Mouse (Mus musculus): Measurements from ENCODE around the gene Mtln.
A peak's percentile ranks its signal among the peaks of the same experiment; 100 is the strongest.

The Mtln gene

GRCm38 (mm10) chr2:127791919-127792603 lies at the start of gene Mtln:
TSS of gene Mtln (minus strand) at chr2:127792488.
- DNase-seq, result peak; percentile 79

- DNase-seq, result no peak
These were observed 49.1 kb upstream of the Mtln start for GRCm38 (mm10) chr2:127841402-127841801.

- DNase-seq, result no peak
These were observed 47.1 kb upstream of the Mtln start for GRCm38 (mm10) chr2:127839425-127839824.

- no peak for DNase-seq
These were observed 46.3 kb upstream of the Mtln start, which contains the start of gene Acoxl for GRCm38 (mm10) chr2:127838576-127838975. TSS of gene Acoxl (plus strand) at chr2:127838876.

- DNase-seq, result no peak
These were observed 40.5 kb upstream of the Mtln start for GRCm38 (mm10) chr2:127832833-127833190.

GRCm38 (mm10) chr2:127832103-127832832 lies 40.0 kb upstream of the Mtln start:
- no peak for DNase-seq

GRCm38 (mm10) chr2:127831401-127832102 lies 39.3 kb upstream of the Mtln start, which contains the start of gene Bub1:
TSS of gene Bub1 (minus strand) at chr2:127831865.
- DNase-seq, result peak; percentile 99

- DNase-seq, result no peak
These were observed 2.5 kb downstream of the Mtln start for GRCm38 (mm10) chr2:127789651-127790270.

GRCm38 (mm10) chr2:127789138-127789537 lies 3.1 kb downstream of the Mtln start:
- no peak for DNase-seq

GRCm38 (mm10) chr2:127788440-127789116 lies 3.7 kb downstream of the Mtln start, which contains the start of gene Nphp1:
TSS of gene Nphp1 (minus strand) at chr2:127788897.
- DNase-seq, result peak; percentile 85

GRCm38 (mm10) chr2:127787226-127787625 lies 5.1 kb downstream of the Mtln start:
- DNase-seq, result no peak

- DNase-seq, result no peak
These were observed 13.8 kb downstream of the Mtln start for GRCm38 (mm10) chr2:127778451-127778850.

- DNase-seq, result no peak
These were observed 17.3 kb downstream of the Mtln start for GRCm38 (mm10) chr2:127775013-127775412.

GRCm38 (mm10) chr2:127774578-127774941 lies 17.7 kb downstream of the Mtln start:
- no peak for DNase-seq

GRCm38 (mm10) chr2:127773938-127774577 lies 18.2 kb downstream of the Mtln start:
- DNase-seq, result no peak

- DNase-seq, result no peak
These were observed 30.7 kb downstream of the Mtln start for GRCm38 (mm10) chr2:127761587-127761986.

- DNase-seq, result no peak
These were observed 31.8 kb downstream of the Mtln start for GRCm38 (mm10) chr2:127760429-127761000.

GRCm38 (mm10) chr2:127760014-127760413 lies 32.3 kb downstream of the Mtln start:
- DNase-seq, result no peak

- no peak for DNase-seq
These were observed 33.0 kb downstream of the Mtln start for GRCm38 (mm10) chr2:127759157-127759880.

GRCm38 (mm10) chr2:127757171-127757570 lies 35.1 kb downstream of the Mtln start:
- peak; percentile 35 for DNase-seq

- no peak for DNase-seq
These were observed 38.2 kb downstream of the Mtln start for GRCm38 (mm10) chr2:127754113-127754512.
